Mouse (Mus musculus) colon, adult 2 months (tissue): ENCODE measurements around the gene Fmnl2. TPM values are rescaled to one million over a fixed set of nuclear protein-coding genes. Genes with fewer than 3 reads are reported as not detected.

ENCODE experiments used
- polyA plus RNA-seq: library from polyadenylated mRNA; depleted of rRNA; stranded (reverse); fragments of >200 nt; gene quantifications from 2 replicates; pipeline ENCODE4 v1.2.3, GENCODE M21; 2012; rRNA removed

Gene Fmnl2
- polyA plus RNA-seq, result 1.1 and 1.4 TPM in 2 replicates

DNA sequence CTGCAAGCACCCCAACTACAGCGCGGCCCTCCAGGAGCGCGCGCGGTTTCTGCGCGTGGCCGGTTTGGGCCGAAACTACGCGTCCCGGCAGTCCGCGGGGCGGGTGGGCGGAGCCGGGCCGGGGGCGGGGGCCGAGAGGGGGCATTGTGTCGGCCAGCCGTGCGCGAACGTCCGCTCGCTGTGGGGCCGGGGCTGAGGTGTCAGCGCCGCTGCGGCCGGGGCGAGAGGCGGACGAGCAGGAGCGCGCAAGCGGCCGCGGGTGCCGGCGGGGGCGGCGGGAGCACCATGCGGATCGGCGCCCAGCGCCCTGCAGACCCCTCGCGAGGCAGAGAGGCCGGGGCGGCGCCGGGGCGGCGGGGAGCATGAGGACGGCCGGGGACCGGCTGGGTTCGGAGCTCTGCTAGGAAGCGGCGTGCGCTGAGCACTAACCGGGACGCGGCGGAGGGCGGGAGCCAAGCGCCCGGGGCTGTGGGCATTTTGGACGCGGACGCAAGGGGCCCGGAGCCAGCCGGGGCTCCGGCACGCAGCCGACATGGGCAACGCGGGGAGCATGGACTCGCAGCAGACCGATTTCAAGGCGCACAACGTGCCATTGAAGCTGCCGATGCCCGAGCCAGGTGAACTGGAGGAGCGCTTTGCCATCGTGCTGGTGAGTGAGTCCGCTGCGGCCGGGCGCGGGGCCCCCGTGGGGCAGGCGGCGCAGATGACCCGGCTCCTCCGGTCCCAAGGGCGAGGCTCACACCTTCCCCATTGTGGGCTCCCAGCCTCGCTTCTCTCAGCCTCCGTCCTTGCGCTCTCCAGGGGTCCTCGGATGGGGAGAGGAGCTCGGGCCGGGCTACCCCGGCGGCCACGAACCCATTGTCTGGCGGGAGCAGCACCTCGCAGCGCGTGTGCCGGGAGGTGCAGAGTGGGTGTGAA, at the start of gene Fmnl2:
TSS of gene Fmnl2 (plus strand) at position 250 of the 918 bp plus-strand sequence.

Other genes starting within 250 kb of the Fmnl2 start
- gene Cacnb4, start 181.0 kb upstream of the Fmnl2 start, polyA plus RNA-seq, result 0.01 and 0.05 TPM in 2 replicates
- gene Stam2, start 115.6 kb upstream of the Fmnl2 start, polyA plus RNA-seq, result 10.1 and 10.6 TPM in 2 replicates